Mouse (Mus musculus) G1E-ER4 (cell line): ENCODE measurements around the gene Dner. TPM values are rescaled to one million over a fixed set of nuclear protein-coding genes. Genes with fewer than 3 reads are reported as not detected.

Experiments
- GATA1 ChIP-seq: IDR thresholded peaks from one replicate; pipeline ENCODE4 v1.8.0; 2012; ENCODE audit warnings: low read length, inconsistent platforms
- polyA plus RNA-seq: library from polyadenylated mRNA; stranded (reverse); fragments of >175 nt; gene quantifications from 2 replicates; pipeline ENCODE4 v1.2.3, GENCODE M21; 2012

Gene Dner
- polyA plus RNA-seq: not detected in 2 replicates

DNA sequence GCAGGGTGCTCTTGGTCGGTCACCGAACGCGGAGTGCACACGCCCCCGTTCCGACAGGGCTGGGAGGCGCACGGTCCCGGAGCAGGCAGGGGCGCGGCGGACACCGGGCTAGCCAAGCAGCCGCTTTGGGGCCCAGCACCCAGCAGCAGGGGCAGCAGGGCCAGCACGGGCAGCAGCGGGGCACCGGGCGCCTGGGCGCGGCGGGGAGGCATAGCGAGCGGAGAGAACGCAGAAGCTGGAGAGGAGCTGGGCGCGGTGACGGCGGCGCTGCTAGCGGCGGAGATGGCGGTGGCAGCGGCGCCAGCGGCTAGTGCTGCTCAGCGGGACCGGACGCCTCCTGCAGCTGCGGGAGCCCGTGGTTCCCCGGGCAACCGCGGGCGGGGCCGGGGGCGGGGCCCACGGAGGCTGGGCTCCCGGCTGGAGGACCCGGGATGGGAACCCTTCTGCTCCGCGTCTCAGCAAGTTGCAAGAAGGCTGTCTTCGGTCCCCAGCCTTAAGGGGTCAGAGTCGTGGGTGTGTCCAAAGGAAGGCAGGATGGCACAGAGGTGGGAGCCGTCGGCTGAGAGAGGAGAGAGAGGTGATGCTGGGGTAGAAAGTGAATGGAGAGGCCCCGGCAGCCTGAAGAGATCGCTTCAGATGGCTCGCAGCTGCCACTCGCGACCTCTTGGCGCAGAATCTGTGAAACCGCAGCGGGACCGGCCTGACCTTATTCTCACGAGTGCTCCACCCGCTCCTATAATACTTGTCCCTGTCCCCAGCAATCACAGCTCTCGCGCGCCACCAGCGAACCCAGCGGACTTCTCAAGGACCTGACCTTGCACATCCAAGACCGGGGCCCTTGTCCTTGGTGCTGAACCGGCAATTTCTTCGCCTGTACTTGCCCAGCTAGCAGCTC, at the start of gene Dner:
Gene Dner, minus strand, starts transcription at position 705 of the 895 bp plus-strand sequence.
- TF ChIP-seq GATA1: no peak

- no peak for TF ChIP-seq GATA1
These were observed 46.1 kb upstream of the Dner start for GRCm38 (mm10) chr1:84742156-84742555.

DNA sequence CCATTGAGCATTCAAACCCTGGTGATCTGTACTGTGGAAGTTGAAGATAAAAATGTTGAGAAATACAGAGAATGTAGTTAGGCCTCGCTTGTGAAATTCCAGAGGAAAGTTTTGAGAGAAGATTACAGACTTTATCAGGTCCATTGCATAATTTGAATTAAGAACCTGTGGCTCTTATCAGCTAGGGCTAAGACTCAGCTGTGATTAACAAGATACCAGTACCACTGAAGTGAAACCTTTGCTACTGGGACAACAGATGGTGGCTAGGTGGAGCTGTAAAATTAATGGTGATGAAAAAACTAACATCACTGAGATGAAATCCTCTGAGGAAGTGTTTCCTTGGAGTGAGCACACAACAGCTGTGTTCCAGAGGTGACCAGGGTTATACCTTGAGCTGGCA, 44.1 kb upstream of the Dner start:
- no peak for TF ChIP-seq GATA1

DNA sequence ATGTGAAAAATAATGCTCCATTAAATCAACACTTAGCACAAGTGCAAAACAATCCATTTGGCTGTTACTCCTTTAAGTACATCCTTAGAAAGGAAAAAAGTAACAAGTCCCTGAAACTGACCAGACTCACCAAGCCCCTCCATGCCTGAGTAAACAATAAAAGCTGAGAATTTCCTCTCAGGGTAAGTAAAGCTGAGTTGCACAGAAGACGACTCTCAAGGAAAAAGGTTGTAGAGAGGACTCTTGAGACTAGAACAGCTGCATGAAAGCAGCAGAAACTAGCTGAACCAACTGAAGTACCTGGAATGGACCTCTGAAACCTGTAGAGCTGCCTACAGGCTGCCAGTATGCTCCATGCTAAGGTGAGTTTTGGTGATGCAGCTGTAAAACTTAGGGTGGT, 41.1 kb upstream of the Dner start:
- TF ChIP-seq GATA1: no peak

- TF ChIP-seq GATA1: no peak
These were observed 37.8 kb upstream of the Dner start for GRCm38 (mm10) chr1:84733799-84734198.

GRCm38 (mm10) chr1:84731763-84732162, 35.7 kb upstream of the Dner start:
- TF ChIP-seq GATA1: no peak

- TF ChIP-seq GATA1: no peak
These were observed 26.8 kb upstream of the Dner start for GRCm38 (mm10) chr1:84722841-84723240.

DNA sequence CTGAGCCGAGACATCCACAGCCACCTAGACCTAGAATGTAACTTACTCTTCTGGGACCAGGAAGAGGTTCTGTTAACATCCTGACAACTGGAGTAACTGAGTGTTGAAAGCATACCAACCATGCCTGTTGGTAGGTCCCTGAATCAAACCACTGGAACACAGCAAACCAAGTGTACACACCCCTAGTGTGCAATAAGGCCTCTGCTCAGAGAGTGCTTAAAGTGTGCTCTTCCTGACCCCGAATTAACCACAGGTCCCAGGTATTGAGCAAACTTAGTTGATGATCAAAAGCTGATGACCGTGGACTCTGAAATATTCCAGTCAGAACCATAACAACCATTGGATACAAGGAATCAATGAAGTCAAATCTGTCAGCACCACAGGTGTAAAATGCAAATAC, 26.4 kb upstream of the Dner start:
- no peak for TF ChIP-seq GATA1

GRCm38 (mm10) chr1:84721942-84722341, 25.9 kb upstream of the Dner start:
- TF ChIP-seq GATA1: no peak

- no peak for TF ChIP-seq GATA1
These were observed 14.1 kb upstream of the Dner start for GRCm38 (mm10) chr1:84709810-84710785.

DNA sequence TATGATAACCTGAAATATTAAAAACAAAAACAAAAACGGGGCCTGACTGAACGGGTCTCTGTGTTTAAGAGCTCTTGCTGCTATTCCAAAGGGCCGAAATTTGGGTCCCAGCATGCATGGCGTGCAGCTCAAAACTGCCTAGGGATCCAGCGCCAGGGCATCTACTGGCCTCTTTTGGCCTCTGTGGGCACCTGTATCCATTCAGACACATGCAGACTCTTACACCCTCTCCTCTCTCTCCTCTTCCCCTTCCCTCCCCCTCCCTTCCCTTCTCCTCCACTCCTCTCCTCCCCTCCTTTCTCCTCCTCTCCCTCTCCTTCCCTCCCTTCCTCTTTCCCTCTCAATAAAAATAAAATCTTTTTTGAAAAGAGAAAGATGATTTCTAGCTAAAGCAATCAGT, 13.4 kb upstream of the Dner start:
- no peak for TF ChIP-seq GATA1

DNA sequence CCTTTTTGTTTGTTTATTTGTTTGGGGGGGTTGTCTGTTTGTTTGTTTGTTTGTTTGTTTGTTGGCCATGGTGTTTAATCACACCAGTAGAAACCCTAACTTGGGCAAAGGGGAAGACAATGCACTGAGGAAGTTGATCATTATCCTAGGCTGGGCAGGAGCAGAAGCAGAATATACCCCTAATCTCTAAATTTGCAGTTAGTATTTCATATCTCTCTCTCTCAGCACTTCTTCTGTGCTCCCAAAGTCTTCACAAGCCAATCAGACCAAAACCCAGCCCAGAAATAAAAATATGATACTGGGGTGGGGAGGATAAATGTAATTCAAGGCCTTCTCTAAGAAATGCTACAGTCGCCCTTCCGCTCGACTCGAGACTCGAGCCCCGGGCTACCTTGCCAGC, 4.2 kb upstream of the Dner start:
- no peak for TF ChIP-seq GATA1

- TF ChIP-seq GATA1: no peak
These were observed 1.1 kb upstream of the Dner start for GRCm38 (mm10) chr1:84697136-84697535.

GRCm38 (mm10) chr1:84694688-84695474, 1.1 kb downstream of the Dner start:
- TF ChIP-seq GATA1: no peak

- no peak for TF ChIP-seq GATA1
These were observed 18.1 kb downstream of the Dner start for GRCm38 (mm10) chr1:84677910-84678309.
